Mouse (Mus musculus) limb, embryonic 14.5 days (tissue): ENCODE measurements around the gene Cnpy1. TPM values are rescaled to one million over a fixed set of nuclear protein-coding genes. Genes with fewer than 3 reads are reported as not detected.

Experiments
- ATAC-seq: fragments of 200-750 bp; cut with Nextera tagmentation; 2 replicates; pipeline ENCODE4 v1.8.0; 2017; ENCODE audit warnings: low read depth, moderate number of reproducible peaks, moderate TSS enrichment; ENCODE audit not compliant: low FRiP score
- DNase-seq: peaks from one replicate; pipeline ENCODE4 v3.0.0-alpha.2; 2015; ENCODE audit warnings: low spot score
- H3K27ac ChIP-seq: fragments of 300-500 bp; sonication (generic); replicated peaks from 2 replicates; pipeline ENCODE4 v1.5.1; 2014; ENCODE audit warnings: low read depth, mild to moderate bottlenecking, low read length, moderate library complexity, mixed read lengths
- H3K27me3 ChIP-seq: fragments of 300-500 bp; sonication (generic); 2 replicates; pipeline ENCODE4 v1.6.1; 2014; ENCODE audit warnings: low read length, mixed read lengths; ENCODE audit not compliant: control insufficient read depth, insufficient read depth
- H3K36me3 ChIP-seq: fragments of 300-500 bp; sonication (generic); 2 replicates; pipeline ENCODE4 v1.6.1; 2014; ENCODE audit warnings: mild to moderate bottlenecking, low read length, moderate library complexity, mixed read lengths; ENCODE audit not compliant: control insufficient read depth, insufficient read depth
- H3K4me1 ChIP-seq: fragments of 300-500 bp; sonication (generic); 2 replicates; pipeline ENCODE4 v1.6.1; 2014; ENCODE audit warnings: antibody characterized with exemption, low read length, mixed read lengths; ENCODE audit not compliant: control insufficient read depth, insufficient read depth
- H3K4me2 ChIP-seq: fragments of 300-500 bp; sonication (generic); replicated peaks from 2 replicates; pipeline ENCODE4 v1.6.1; 2014; ENCODE audit warnings: low read depth, mild to moderate bottlenecking, low read length, moderate library complexity; ENCODE audit not compliant: severe bottlenecking
- H3K4me3 ChIP-seq: fragments of 300-500 bp; sonication (generic); replicated peaks from 2 replicates; pipeline ENCODE4 v1.5.1; 2014; ENCODE audit warnings: low read length
- H3K9ac ChIP-seq: fragments of 300-500 bp; sonication (generic); 2 replicates; pipeline ENCODE4 v1.6.1; 2014; ENCODE audit warnings: mild to moderate bottlenecking, low read depth, low read length, moderate library complexity; ENCODE audit not compliant: severe bottlenecking
- H3K9me3 ChIP-seq: fragments of 300-500 bp; sonication (generic); 2 replicates; pipeline ENCODE4 v1.6.1; 2016; ENCODE audit warnings: low read length; ENCODE audit not compliant: control insufficient read depth
- POLR2A ChIP-seq: fragments of 200-500 bp; IDR thresholded peaks from 2 replicates; pipeline ENCODE4 v1.8.0; 2012; ENCODE audit warnings: inconsistent platforms, mild to moderate bottlenecking, moderate library complexity, borderline replicate concordance; ENCODE audit not compliant: insufficient read depth, insufficient read length; ENCODE audit errors: extremely low read depth
- WGBS: fragments of 180-500 bp; shearing (Covaris S2); extraction: QIAGEN DNeasy Blood & Tissue Kit; methylation state at CpG from one replicate; pipeline ENCODE4 v1.1.7; 2014; 5-methylcytosine and 5-hydroxymethylcytosine counted together
- polyA plus RNA-seq, 2 experiments: library from polyadenylated mRNA; depleted of rRNA in 1 of 2; stranded (reverse) in 1 of 2; unstranded in 1 of 2; fragments of >200 nt; fragmentation: Nextera tagmentation in 1 of 2; extraction: Ambion mirVana in 1 of 2; gene quantifications; 2 replicates each; pipeline versions ENCODE4 v1.2.1 to v1.2.3; 2012 to 2014

The Cnpy1 gene
- polyA plus RNA-seq, 2 experiments = 0.26 TPM; not detected in 1

DNA sequence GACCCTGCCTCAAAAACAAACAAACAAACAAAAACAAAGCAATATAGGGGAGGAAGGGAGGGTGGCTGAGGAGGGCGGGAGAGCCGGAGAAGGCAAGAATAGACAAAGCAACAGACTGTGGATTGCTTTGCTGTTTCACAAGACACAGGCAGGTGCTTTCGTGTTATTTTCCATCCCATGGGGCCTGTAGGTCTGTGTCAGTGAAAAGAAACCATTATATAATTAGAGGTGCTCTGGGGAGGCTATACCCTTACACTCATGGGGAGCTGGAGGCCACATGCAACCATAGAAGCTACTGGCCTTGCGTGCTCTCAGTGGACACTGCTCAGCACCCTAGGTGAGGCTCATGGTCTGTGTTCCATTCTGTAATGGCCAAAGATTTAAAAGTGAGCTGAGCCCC, 6.7 kb upstream of the Cnpy1 start:
- no peak overlapping the region for H3K4me3 ChIP-seq
- no peak for TF ChIP-seq POLR2A
- no peaks in the 10 kb centered on the region for H3K9me3 ChIP-seq
- 86% methylated on average over 4 of the region's 4 CpGs for WGBS
- H3K9ac ChIP-seq = no peak overlapping the region
- ATAC-seq (no peak), DNase-seq (no peak)
- no peak overlapping the region for H3K27ac ChIP-seq
- H3K27me3 ChIP-seq = no peaks in the 10 kb centered on the region
- H3K4me2 ChIP-seq = no peak overlapping the region
- H3K4me1 ChIP-seq = no peaks in the 10 kb centered on the region
- H3K36me3 ChIP-seq = no peaks in the 10 kb centered on the region

DNA sequence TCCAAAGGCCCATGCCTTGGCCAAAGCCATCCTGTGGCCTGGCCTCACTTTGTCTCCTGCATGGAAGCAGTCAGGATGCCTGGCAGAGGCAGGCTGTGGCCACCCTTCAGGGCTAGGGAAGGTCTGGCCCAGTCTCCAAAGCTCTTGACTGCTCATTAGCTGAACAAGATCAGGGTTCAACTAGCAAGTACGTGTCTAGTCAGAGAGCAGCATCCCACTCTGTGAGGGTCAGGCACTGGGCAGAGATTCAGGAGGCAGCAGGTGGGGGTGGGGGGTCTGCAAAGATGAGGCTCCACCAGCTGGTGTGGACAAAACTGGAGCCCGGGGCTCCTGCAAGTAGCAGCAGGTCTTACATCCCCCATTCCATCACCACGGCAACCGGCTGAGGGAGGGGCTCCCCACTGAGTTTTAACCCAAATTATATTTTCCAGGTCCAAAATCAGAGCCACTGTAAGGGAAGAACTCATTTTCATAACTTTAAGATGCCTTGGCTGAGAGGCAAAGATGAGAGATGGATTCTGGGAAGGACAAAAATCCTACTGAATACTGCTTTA, 5.7 kb upstream of the Cnpy1 start:
- WGBS = 39% methylated on average over 4 of the region's 4 CpGs
- H3K4me2 ChIP-seq = no peak overlapping the region
- no peak overlapping the region for H3K9ac ChIP-seq
- TF ChIP-seq POLR2A = no peak
- H3K36me3 ChIP-seq = no peaks in the 10 kb centered on the region
- no peak overlapping the region for H3K27ac ChIP-seq
- H3K27me3 ChIP-seq = no peaks in the 10 kb centered on the region
- no peaks in the 10 kb centered on the region for H3K4me1 ChIP-seq
- DNase-seq = no peak
- no peaks in the 10 kb centered on the region for H3K9me3 ChIP-seq
- ATAC-seq = no peak
- no peak overlapping the region for H3K4me3 ChIP-seq

DNA sequence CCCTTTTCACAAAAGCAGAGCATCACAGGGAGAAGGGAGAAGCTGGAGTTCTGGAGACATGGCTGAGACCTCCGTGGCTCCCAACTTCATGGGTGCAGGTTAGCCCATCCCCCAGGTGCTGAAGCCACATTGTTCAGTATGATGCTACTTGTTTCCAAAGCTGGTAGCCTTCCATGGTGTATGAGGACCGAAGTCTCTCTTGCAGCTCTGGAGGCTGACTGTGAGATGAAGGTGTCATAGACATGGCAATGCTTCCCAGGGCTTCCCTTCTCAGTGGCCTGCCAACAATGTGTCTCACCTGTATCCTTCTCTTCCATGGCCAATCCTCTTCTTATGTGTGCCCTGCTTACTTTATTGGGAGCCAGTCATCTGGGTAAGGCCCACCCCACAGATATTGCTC, 4.9 kb upstream of the Cnpy1 start:
- no peak for ATAC-seq
- no peak overlapping the region for H3K4me3 ChIP-seq
- H3K36me3 ChIP-seq = no peaks in the 10 kb centered on the region

DNA sequence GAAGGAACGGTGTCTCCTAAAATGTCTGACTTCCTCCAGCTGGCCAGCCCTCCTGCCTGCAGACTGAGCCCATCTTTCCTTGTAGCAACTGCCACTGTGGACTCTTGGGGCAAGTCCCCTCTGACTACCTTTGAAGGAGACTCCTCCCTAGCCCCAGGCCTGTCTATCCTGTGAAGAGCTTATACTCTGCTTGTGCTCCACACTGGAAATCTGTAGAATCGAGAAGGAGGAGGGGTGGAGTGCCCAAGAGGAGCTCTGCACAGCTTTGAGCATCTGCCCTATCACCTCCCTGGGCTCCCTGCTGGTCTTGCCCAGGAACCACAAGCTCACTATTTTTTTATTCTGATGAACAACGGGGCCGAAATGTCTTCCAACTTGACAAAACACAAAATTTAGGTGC, 485 bp downstream of the Cnpy1 start:
- no peaks in the 10 kb centered on the region for H3K36me3 ChIP-seq
- DNase-seq (no peak), ATAC-seq (no peak)
- no peak overlapping the region for H3K4me3 ChIP-seq
- H3K4me2 ChIP-seq = no peak overlapping the region
- H3K27me3 ChIP-seq = no peaks in the 10 kb centered on the region
- TF ChIP-seq POLR2A = no peak
- H3K9ac ChIP-seq = no peak overlapping the region
- 64% methylated on average over 4 of the region's 4 CpGs for WGBS
- no peaks in the 10 kb centered on the region for H3K9me3 ChIP-seq
- H3K27ac ChIP-seq = no peak overlapping the region
- H3K4me1 ChIP-seq = no peaks in the 10 kb centered on the region

More for the DNA sequence above, 4.9 kb upstream of the Cnpy1 start:
- DNase-seq = no peak
- Histone ChIP-seq H3K27ac (no peak overlapping the region), H3K4me2 (no peak overlapping the region), H3K9me3 (no peaks in the 10 kb centered on the region), H3K4me1 (no peaks in the 10 kb centered on the region), H3K27me3 (no peaks in the 10 kb centered on the region), H3K9ac (no peak overlapping the region)
- 79% methylated on average over 2 of the region's 2 CpGs for WGBS
- TF ChIP-seq POLR2A = no peak

DNA sequence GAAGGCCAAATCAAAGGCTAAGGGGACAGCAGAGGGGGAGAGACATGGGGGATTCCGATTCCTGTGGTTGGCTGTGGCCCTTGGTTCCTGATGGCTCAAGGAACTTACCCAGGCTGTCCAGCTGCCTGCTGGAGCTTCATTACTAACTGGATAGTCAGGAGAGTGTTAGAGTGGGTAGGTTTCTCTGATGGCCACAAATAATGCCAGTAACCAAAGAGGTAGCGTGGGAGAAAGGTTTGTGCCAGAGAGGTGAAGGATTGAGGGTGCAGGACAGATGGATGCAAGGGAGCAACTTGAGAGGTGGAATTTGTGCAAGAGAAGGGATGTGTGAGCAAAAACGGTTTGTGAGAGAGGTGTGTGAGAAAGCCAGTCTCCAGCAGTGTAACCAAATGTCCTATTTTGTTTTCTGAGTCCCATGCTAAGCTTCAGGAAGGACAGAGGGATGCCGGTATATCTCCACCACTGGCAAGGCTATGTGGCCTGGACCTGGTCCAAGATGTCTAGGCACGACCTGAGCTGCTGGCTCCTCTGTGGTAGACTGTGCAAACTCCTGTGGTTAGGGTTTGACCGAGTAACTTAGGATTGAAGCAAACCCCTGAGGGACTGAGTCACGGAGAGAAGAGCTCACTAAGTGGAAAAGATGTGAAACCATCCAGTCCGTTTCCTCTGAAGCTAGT, 2.0 kb downstream of the Cnpy1 start:
- Histone ChIP-seq H3K27ac (no peak overlapping the region), H3K4me2 (no peak overlapping the region), H3K36me3 (no peaks in the 10 kb centered on the region), H3K9me3 (no peaks in the 10 kb centered on the region), H3K4me3 (no peak overlapping the region), H3K9ac (no peak overlapping the region), H3K4me1 (no peaks in the 10 kb centered on the region), H3K27me3 (no peaks in the 10 kb centered on the region)
- DNase-seq (no peak), ATAC-seq (no peak)
- WGBS = 69% methylated on average over 8 of the region's 8 CpGs
- TF ChIP-seq POLR2A = no peak
